Mouse (Mus musculus) bone marrow macrophage, adult 2 months (primary cell): Measurements from ENCODE around the gene Fxyd5.

ENCODE experiments used
- CTCF ChIP-seq: IDR thresholded peaks from 2 replicates; pipeline ENCODE4 v1.5.1; 2012; ENCODE audit warnings: low read depth, mild to moderate bottlenecking, low read length, moderate library complexity
- POLR2A ChIP-seq: IDR thresholded peaks from 2 replicates; pipeline ENCODE4 v1.6.1; 2012; ENCODE audit warnings: mild to moderate bottlenecking, low read depth, low read length, borderline replicate concordance

GRCm38 (mm10) chr7:31050487-31050886, 8.2 kb upstream of the Fxyd5 start:
- TF ChIP-seq POLR2A, result no peak
- TF ChIP-seq CTCF, result no peak
